Mouse (Mus musculus) gastrocnemius, adult 2 months (tissue): ENCODE results near the gene Rara. TPM values are rescaled to one million over a fixed set of nuclear protein-coding genes. Genes with fewer than 3 reads are reported as not detected.
A peak's percentile ranks its signal among the peaks of the same experiment; 100 is the strongest.

Source experiments
- DNase-seq: peaks from one replicate; pipeline ENCODE4 v3.0.0; 2022
- H3K27ac ChIP-seq: fragments of 200-600 bp; 2 replicates; pipeline ENCODE4 v1.8.1; 2022; ENCODE audit warnings: mild to moderate bottlenecking
- H3K4me3 ChIP-seq: fragments of 200-600 bp; 2 replicates; pipeline ENCODE4 v1.8.1; 2022; ENCODE audit warnings: mild to moderate bottlenecking, moderate library complexity
- CTCF ChIP-seq: fragments of 200-600 bp; IDR thresholded peaks from 2 replicates; pipeline ENCODE4 v1.8.1; 2022; ENCODE audit warnings: antibody characterized with exemption, mild to moderate bottlenecking, moderate library complexity
- intact Hi-C: fragments of 180-260 bp; cut with DNase I; formaldehyde crosslinking; loops from one replicate; pipeline ENCODE4 v1.15.1; 2025
- long read RNA-seq, 2 experiments: library from polyadenylated mRNA; stranded (forward); transcript quantifications; one replicate each; pipeline ENCODE4 v2.0.0; 2021
- total RNA-seq, 2 experiments: library from RNA; stranded (reverse); gene quantifications; 2 replicates each; pipeline ENCODE4 v1.2.3; 2021

Rara gene
- 10 to 100 TPM; 10.2 to 12.4 TPM for total RNA-seq
- long read RNA-seq, experiment 1, partial matches to known transcripts, result 2 of 5 reads
- long read RNA-seq, experiment 1, other reads (novel, unspliced or antisense), result 0 of 5 reads
- long read RNA-seq, experiment 2, partial matches to known transcripts, result 5 of 9 reads
- long read RNA-seq, experiment 2, other reads (novel, unspliced or antisense), result 0 of 9 reads

GRCm38 (mm10) chr11:98927438-98928076 is at the start of gene Rara:
Gene Rara (plus strand): TSS chr11:98927818.
- Histone ChIP-seq H3K27ac (no peak within 1 kb of the TSS), H3K4me3 (peak within 1 kb of the TSS; percentile 29)
- peak; percentile 16 for DNase-seq
- no peak for TF ChIP-seq CTCF
- intact Hi-C loops, result loop anchor here (10.0 kb wide), 2 partner anchors 107 to 197 kb away; no protein-coding TSS in a partner anchor

GRCm38 (mm10) chr11:98887703-98888102 is 39.9 kb upstream of the Rara start:
- no peak for TF ChIP-seq CTCF
- DNase-seq, result no peak

GRCm38 (mm10) chr11:98889077-98889476 is 38.5 kb upstream of the Rara start:
- no peak for DNase-seq
- H3K27ac ChIP-seq, result no peak overlapping the region
- H3K4me3 ChIP-seq, result no peak overlapping the region
- no peak for TF ChIP-seq CTCF
- intact Hi-C loops, result no loop called here

More at GRCm38 (mm10) chr11:98887703-98888102, 39.9 kb upstream of the Rara start:
- intact Hi-C loops, result no loop called here
- no peak overlapping the region for H3K4me3 ChIP-seq
- no peak overlapping the region for H3K27ac ChIP-seq

- no peak for TF ChIP-seq CTCF
- intact Hi-C loops, result no loop called here
- Histone ChIP-seq H3K4me3 (no peak overlapping the region), H3K27ac (no peak overlapping the region)
- DNase-seq, result no peak
Measured at GRCm38 (mm10) chr11:98889977-98890376, 37.6 kb upstream of the Rara start.

GRCm38 (mm10) chr11:98892426-98892825 is 35.2 kb upstream of the Rara start:
- Histone ChIP-seq H3K27ac (no peak overlapping the region), H3K4me3 (no peak overlapping the region)
- no peak for TF ChIP-seq CTCF
- DNase-seq, result no peak
- intact Hi-C loops, result no loop called here

GRCm38 (mm10) chr11:98900529-98901125 is 27.0 kb upstream of the Rara start:
- peak overlapping the region; percentile 16 for H3K4me3 ChIP-seq
- TF ChIP-seq CTCF, result no peak
- DNase-seq, result no peak
- no peak overlapping the region; the same call in 1 of the 2 replicates for H3K27ac ChIP-seq
- intact Hi-C loops, result no loop called here

- DNase-seq, result no peak
- no peak for TF ChIP-seq CTCF
- no peak overlapping the region for H3K4me3 ChIP-seq
- no peak overlapping the region for H3K27ac ChIP-seq
- intact Hi-C loops, result no loop called here
Measured at GRCm38 (mm10) chr11:98902621-98903245, 24.9 kb upstream of the Rara start.

- no peak for DNase-seq
- H3K27ac ChIP-seq, result no peak overlapping the region
- TF ChIP-seq CTCF, result no peak
- H3K4me3 ChIP-seq, result no peak overlapping the region
- intact Hi-C loops, result no loop called here
Measured at GRCm38 (mm10) chr11:98904577-98904976, 23.0 kb upstream of the Rara start.

GRCm38 (mm10) chr11:98905033-98905432 is 22.6 kb upstream of the Rara start:
- no peak for DNase-seq
- intact Hi-C loops, result no loop called here
- no peak for TF ChIP-seq CTCF
- Histone ChIP-seq H3K4me3 (no peak overlapping the region), H3K27ac (peak overlapping the region; percentile 51)

- intact Hi-C loops, result no loop called here
- no peak for DNase-seq
- no peak for TF ChIP-seq CTCF
- no peak overlapping the region for H3K4me3 ChIP-seq
- H3K27ac ChIP-seq, result peak overlapping the region; percentile 51
Measured at GRCm38 (mm10) chr11:98905583-98905982, 22.0 kb upstream of the Rara start.

GRCm38 (mm10) chr11:98907063-98907436 is 20.6 kb upstream of the Rara start:
- H3K4me3 ChIP-seq, result peak overlapping the region; percentile 70
- intact Hi-C loops, result no loop called here
- DNase-seq, result no peak
- TF ChIP-seq CTCF, result no peak
- peak overlapping the region; percentile 62; the same call in 1 of the 2 replicates for H3K27ac ChIP-seq

- DNase-seq, result peak; percentile 98
- TF ChIP-seq CTCF, result no peak
- intact Hi-C loops, result loop anchor here (1.0 kb wide), 1 partner anchor 48 kb away; no protein-coding TSS in a partner anchor
- Histone ChIP-seq H3K4me3 (peak within 1 kb of the TSS; percentile 70), H3K27ac (peak within 1 kb of the TSS; percentile 62; the same call in 1 of the 2 replicates)
Measured at GRCm38 (mm10) chr11:98907437-98908173, 20.0 kb upstream of the Rara start, which contains the start of gene Cdc6. Gene Cdc6 (plus strand): TSS chr11:98907801.
